Mouse (Mus musculus) olfactory bulb, adult 2 months (tissue): ENCODE data around the gene Il17re.

Experiments
- CTCF ChIP-seq: fragments of 200-500 bp; IDR thresholded peaks from 2 replicates; pipeline ENCODE4 v1.5.1; 2012; ENCODE audit warnings: low read depth, mild to moderate bottlenecking, low read length, moderate library complexity; ENCODE audit not compliant: insufficient read depth
- POLR2A ChIP-seq: fragments of 200-500 bp; IDR thresholded peaks from 2 replicates; pipeline ENCODE4 v1.6.1; 2012; ENCODE audit warnings: mild to moderate bottlenecking, low read depth, low read length, moderate library complexity; ENCODE audit not compliant: insufficient read depth

DNA sequence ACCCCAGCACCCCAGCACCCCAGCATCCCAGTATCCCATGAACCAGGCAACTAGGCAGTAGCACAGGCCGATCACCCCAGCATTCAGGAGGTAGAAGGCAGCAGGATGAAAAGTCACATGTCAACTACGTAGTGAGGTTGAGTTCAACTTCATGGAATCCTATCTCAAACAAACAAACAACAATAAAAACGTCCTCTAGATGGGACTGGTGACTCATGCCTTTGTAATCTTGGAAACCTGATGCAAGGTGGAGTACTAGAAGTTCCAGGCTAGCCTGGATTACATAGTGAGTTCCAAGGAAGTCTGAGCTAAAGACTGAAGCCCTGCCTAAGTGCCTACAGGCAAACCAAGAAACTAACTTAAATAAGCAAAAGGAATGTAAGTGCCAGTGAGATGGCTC is 27.4 kb upstream of the Il17re start:
- no peak for TF ChIP-seq CTCF
- no peak for TF ChIP-seq POLR2A
